Mouse (Mus musculus): ENCODE data around the gene Unk.

Gene Unk

DNA sequence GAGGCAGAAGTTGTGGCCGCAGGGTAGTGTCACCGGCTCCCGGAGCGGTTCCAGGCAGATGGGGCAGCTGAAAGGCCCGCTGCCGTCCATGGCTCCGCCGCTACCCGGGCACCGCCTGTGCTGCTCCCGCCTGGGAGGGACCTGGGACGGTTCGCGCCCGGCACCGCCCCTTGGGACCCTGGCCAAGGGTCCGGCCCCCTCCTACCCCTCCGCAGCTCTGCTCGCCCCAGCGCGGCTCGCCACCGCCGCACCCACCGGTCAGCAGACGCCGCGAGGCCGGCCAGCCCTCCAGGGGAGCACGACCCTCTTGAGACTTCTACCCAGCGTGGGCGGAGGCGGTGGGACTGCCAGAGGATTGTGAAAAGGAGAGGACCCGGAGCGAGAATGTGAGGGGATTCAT lies 80.0 kb downstream of the Unk start:
- DNase-seq, result no peak

DNA sequence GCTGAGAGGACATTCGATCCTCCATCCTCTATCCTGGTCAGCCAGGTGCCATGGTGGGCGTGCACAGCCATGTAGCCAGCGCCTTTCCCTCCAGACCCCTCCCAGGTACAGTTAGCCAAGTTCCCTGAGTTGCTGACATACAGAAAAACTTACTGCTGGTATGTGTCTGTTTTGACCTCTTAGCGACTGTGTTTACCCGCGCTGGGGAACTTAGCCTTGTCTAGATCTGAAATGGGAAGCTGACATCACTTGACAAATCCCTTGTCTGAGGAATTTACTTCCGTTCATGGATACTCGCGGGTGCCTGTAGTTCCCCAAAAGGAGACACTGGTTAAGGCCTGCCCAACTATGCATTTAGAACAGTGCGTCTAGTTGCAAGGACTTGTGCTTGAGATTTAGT lies 80.4 kb downstream of the Unk start:
- no peak for DNase-seq

All from cerebellum, postnatal 36 days (tissue).